Mouse (Mus musculus): ENCODE measurements around the gene Rnf114.

GRCm38 (mm10) chr2:167496437-167496836 lies 4.0 kb downstream of the Rnf114 start:
- TF ChIP-seq CTCF (IDR thresholded peaks at IDR 0.05; ENCODE audit: extremely low read depth, insufficient read length, insufficient replicate concordance, low read depth, low read length) (no peak), POLR2A (IDR thresholded peaks at IDR 0.05; ENCODE audit: low read depth, low read length) (no peak)
